Mouse (Mus musculus) lung, postnatal 10 days (tissue): ENCODE data around the gene Gramd1b.

Experiments used
- DNase-seq: peaks from one replicate; pipeline ENCODE4 v3.0.0; 2021

Gene Gramd1b

GRCm38 (mm10) chr9:40332326-40332725, 198.9 kb downstream of the Gramd1b start:
- no peak for DNase-seq

- DNase-seq: no peak
Observed at GRCm38 (mm10) chr9:40331411-40332286, 199.5 kb downstream of the Gramd1b start.

DNA sequence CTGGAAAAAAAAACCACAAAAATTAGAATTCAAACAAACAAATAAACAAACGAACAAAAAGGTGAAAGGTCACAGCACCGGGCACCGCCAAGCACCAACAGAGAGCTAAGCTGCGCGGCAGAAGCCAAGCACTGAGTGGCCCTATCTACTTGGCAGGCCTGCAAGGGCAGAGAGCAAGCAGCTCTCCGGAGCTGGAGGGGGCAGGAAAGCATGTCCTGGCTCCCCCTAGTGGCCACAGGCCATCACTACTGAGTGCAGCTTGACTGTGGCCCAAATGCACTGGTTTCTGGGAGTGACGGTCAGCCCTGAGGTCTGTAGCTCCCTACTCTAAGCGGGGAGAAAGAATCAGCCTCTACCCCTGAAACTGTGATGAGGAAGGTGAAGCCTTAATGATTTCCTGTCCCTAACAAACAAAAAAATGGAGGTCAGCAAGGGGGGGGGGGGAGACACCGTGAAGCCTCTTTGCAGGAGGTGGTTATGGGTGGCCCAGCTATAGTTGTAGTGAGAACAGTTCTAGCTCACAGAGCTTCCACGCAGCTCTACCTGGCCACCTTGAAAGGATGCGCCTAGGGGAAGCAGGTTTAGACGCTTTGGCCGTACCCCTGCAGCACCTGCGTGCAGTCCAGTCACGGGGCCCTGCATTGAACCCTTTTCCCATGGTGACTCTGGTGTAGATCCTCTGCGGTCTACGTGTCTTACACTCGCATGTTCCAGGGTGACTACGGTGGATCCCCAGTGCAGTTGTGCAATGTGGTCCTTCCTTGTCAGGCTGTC, 200.4 kb downstream of the Gramd1b start:
- peak; percentile 93 for DNase-seq

DNA sequence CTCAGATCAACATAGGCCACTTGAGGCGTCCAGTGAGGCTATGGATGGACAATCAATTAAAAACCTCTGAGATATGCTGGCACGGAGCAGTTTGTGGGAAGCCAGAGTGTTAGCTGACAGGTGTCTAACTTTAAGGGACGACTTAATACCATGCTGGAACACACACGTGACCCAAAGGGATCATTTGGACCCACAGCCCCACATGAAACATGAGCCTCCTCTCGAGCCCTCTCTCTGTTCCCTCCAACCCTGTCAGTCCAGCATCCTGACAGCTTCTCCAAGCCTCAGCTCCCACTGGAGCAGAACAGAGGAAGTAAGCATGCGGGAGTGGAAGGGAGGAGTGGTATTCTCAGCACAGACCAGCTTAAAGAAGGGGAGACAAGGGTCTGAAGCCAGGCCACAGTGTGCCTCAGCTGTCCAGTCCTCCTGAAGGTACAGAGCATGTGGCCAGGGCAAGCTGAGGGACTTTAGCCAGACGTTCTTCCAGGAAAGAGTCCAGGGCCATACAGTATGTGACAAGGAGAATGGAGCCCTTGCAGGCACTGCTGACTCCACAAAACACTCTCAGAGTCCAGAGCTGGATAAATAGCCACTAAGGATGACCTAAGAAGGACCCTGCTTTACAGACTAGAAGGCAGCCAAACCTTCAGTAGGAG, 204.8 kb downstream of the Gramd1b start:
- no peak for DNase-seq

GRCm38 (mm10) chr9:40324826-40325225, 206.4 kb downstream of the Gramd1b start:
- no peak for DNase-seq

- DNase-seq: no peak
Observed at GRCm38 (mm10) chr9:40324232-40324792, 206.9 kb downstream of the Gramd1b start.

GRCm38 (mm10) chr9:40323773-40324172, 207.4 kb downstream of the Gramd1b start:
- no peak for DNase-seq

DNA sequence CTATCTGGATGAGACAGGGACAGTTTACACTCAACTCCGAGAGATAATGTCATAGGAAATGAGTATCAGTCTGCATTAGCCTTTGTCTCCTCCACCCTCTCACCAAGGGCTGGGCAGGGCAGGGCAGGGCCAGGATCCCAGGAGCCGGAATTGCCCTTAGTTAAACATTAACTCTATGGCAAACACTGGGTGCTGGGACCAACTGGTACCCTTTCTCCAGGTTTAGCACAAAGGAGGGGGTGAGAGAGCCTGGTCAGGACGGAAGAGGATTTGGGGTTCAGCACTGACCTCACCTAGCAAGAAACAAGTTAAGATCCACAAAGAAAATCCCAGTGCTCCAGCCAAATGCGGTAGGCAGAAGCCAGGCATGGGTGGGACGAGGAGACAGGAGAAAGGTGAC, 208.0 kb downstream of the Gramd1b start:
- no peak for DNase-seq

DNA sequence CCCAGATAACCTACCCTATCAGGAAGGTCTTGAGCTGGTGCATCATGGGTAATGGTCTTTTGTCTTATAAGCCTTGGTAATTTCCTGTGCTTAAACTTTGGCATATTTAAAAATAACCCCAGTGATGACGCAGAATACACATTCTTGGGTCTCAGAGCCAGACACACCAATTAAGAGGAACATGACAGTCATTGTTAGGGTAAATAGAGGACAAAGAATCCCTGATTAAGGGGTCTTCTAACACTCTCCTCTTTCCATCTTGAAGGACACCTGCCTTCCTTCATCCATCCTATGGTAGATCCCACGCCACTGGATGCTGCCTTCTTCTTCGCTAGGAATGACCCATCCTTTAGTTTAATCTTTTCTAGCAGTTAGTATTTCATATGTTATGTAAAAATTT, 208.8 kb downstream of the Gramd1b start:
- DNase-seq: no peak

DNA sequence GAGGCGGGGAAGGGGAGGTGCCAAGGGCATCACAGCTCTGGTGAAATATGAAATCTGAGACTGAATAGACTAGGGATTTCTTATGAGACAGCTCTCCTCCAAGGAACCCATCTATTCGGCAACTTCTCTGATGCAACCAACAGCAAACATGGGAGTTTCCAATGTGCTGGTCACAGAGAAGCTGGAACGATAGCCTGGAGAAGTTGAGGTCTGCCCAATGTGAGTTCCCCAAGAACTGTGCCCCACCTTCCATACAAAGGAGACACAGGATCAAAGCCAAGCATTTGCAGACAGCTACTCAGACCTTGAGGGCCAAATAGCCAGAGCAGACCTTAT, 209.5 kb downstream of the Gramd1b start:
- no peak for DNase-seq

- DNase-seq: peak; percentile 95
Observed at GRCm38 (mm10) chr9:40320879-40321667, 210.1 kb downstream of the Gramd1b start.

GRCm38 (mm10) chr9:40320405-40320804, 210.8 kb downstream of the Gramd1b start:
- no peak for DNase-seq

DNA sequence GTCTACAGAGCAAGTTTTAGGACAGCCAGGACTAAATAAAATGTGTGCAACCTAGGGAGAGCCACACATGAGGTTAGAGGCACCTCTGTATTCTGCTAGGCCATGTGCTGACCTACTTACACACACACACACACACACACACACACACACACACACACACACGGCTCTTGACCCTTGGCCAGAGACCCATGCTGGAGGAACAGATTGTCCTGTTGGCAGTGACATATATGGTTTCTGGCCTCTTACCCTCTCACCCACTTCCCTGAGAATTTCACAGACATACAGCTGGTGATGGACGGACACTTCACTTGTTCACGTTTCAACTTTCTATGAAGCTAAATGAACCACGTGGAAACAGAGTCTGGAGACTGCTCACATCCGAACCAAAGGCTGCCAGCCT, 212.4 kb downstream of the Gramd1b start:
- no peak for DNase-seq

DNA sequence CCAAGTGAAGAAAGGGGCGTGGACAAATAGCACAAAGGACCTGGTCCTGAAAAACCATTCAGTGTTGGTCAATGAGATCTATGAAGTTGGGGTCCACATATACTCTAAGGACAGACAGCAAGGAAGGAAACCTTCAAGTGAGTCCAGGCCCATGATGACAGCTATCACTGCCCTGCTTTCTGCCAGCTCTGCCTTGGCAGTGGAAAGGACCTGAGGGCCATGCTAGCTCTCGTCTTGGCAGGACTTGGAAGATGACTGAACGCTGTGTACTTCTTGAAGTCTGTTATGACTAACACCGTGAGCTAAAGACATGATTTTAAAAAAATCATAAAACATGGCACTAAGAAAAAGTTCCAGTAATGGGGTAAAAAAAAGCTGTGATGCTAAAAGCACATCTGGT, 213.4 kb downstream of the Gramd1b start:
- DNase-seq: no peak

- DNase-seq: peak; percentile 66
Observed at GRCm38 (mm10) chr9:40316865-40317660, 214.1 kb downstream of the Gramd1b start.

DNA sequence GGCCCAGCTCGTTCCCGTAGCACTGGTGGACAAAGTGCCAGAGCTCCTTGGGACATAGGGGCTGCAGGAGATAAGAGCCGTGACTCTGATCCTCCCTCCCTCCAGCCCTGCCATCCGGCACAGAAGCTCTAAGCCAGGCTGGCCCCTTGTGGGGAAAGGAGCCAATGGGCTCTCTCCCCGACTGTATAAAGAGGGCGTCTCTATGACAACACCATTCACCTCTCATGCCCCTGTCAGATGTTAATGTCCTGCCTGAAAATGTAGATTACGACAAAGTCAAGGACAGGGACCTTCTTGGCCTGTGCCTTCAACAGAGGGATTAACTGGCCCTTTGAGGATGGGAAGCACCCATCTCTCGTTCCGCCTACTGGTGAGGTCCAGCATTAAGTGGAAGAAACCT, 219.4 kb downstream of the Gramd1b start:
- DNase-seq: no peak

- DNase-seq: no peak
Observed at GRCm38 (mm10) chr9:40309876-40310275, 221.3 kb downstream of the Gramd1b start.

GRCm38 (mm10) chr9:40307311-40307710, 223.9 kb downstream of the Gramd1b start:
- no peak for DNase-seq

GRCm38 (mm10) chr9:40304243-40304642, 226.9 kb downstream of the Gramd1b start:
- DNase-seq: no peak

DNA sequence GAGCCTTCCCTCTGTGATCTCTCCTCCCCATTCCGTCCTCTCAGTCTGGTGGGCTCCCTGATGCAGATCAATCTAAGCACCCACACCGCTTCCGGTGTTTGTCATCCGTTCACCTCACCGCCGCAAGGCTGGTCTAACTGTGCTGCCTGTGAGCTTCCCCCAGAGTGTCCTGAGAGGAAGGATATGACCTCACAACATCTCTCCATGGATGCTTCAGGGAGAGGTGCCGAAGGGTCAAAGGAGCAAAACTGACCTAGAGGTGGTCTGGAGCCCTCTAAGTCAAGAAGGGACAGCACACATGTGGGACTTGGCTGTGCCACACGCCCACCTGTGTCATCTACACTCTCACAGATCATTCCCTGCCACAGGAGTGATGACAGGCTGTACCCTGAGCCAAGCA, 228.8 kb downstream of the Gramd1b start:
- DNase-seq: no peak

DNA sequence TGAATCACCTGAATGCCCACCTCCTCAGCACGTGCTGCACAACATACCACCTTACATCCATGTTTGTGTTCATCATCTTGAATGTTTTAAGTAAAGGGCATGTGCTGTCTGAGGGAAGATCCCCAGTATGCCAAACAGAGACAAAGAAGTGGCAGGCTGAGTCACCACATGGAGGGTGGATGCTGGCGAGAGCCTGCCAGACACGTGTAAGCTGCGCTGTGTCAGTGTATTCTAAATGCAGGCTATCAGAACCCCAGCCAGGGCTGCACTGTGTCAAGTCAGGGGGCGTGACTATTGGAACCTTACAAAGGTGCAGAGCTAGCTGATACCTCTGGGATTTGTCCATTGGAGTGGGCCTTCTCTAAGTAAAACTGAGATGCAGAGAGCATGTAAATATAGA, 229.7 kb downstream of the Gramd1b start:
- no peak for DNase-seq
